Mouse (Mus musculus) cerebellum, postnatal 36 days (tissue): Measurements from ENCODE around the gene Senp7.
"Not testable (repeated sequence)": the region's sequence is repeated elsewhere in the genome, so short reads cannot be mapped to it uniquely, and the experiment has no call there.

Source experiments
- DNase-seq, 2 experiments: peaks; one replicate each; pipeline ENCODE4 v3.0.0; 2021 to 2022; ENCODE audit warnings: mixed read lengths in 2 of 2

Senp7 gene

GRCm38 (mm10) chr16:56048038-56048437 lies at the start of gene Senp7:
TSS of gene Senp7 (plus strand) at chr16:56048338.
- not testable (repeated sequence) for DNase-seq

GRCm38 (mm10) chr16:56006798-56007197 lies 41.3 kb upstream of the Senp7 start:
- DNase-seq = no peak

GRCm38 (mm10) chr16:56008862-56009261 lies 39.3 kb upstream of the Senp7 start:
- DNase-seq = no peak

GRCm38 (mm10) chr16:56012789-56013743 lies 35.1 kb upstream of the Senp7 start:
- DNase-seq = no peak

- DNase-seq = no peak
Observed at GRCm38 (mm10) chr16:56014076-56014475, 34.1 kb upstream of the Senp7 start.

GRCm38 (mm10) chr16:56019660-56020059 lies 28.5 kb upstream of the Senp7 start:
- DNase-seq = no peak

GRCm38 (mm10) chr16:56027854-56028629 lies 20.1 kb upstream of the Senp7 start:
- no peak for DNase-seq

- DNase-seq = no peak
Observed at GRCm38 (mm10) chr16:56028722-56029551, 19.2 kb upstream of the Senp7 start.

GRCm38 (mm10) chr16:56029661-56030082 lies 18.5 kb upstream of the Senp7 start, which contains the start of gene Pcnp:
TSS of gene Pcnp (minus strand) at chr16:56029739.
- peak; percentile 97 to 98 for DNase-seq

- DNase-seq = no peak
Observed at GRCm38 (mm10) chr16:56034566-56034965, 13.6 kb upstream of the Senp7 start.

GRCm38 (mm10) chr16:56036501-56036900 lies 11.6 kb upstream of the Senp7 start:
- no peak for DNase-seq

GRCm38 (mm10) chr16:56037138-56038010 lies 10.8 kb upstream of the Senp7 start, which contains the start of gene Trmt10c:
TSS of gene Trmt10c (minus strand) at chr16:56037819.
- DNase-seq = peak; percentile 94 to 97

GRCm38 (mm10) chr16:56038090-56038489 lies 10.0 kb upstream of the Senp7 start:
- DNase-seq = no peak

- no peak for DNase-seq
Observed at GRCm38 (mm10) chr16:56055911-56056310, 7.8 kb downstream of the Senp7 start.

- DNase-seq = no peak
Observed at GRCm38 (mm10) chr16:56056944-56057590, 8.9 kb downstream of the Senp7 start.

- no peak for DNase-seq
Observed at GRCm38 (mm10) chr16:56058151-56058550, 10.0 kb downstream of the Senp7 start.

GRCm38 (mm10) chr16:56061995-56062594 lies 14.0 kb downstream of the Senp7 start:
- no peak for DNase-seq

- DNase-seq = no peak
Observed at GRCm38 (mm10) chr16:56062981-56063380, 14.8 kb downstream of the Senp7 start.

GRCm38 (mm10) chr16:56064334-56064990 lies 16.3 kb downstream of the Senp7 start:
- peak; percentile 49 for DNase-seq

- DNase-seq = no peak
Observed at GRCm38 (mm10) chr16:56066113-56066512, 18.0 kb downstream of the Senp7 start.
